Mouse (Mus musculus): Measurements from ENCODE around the gene Gpr39.

The Gpr39 gene

DNA sequence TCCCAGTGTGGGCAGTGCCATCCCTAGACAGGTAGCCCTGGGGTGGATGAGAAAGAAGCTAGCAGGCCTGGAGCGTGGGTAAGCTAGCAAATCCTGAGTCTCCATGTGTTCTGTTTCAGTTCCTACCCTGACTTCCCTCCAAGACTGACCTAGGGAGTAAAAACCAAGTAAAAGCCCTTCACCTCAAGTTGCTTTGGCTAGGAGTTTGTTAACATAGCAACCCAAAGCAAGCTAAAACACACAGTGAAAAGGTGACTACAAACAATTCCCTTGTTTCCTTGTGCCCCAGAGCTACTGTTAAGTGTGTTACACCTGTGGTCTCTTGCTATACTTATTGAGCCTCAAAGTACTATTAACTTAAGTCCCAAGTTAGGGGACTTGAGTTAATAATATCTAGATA is 1.6 kb upstream of the Gpr39 start:
- no peaks in the 10 kb centered on the region for H3K36me3 ChIP-seq (ENCODE audit: control insufficient read depth, insufficient read depth, low read length, poor library complexity, severe bottlenecking)

DNA sequence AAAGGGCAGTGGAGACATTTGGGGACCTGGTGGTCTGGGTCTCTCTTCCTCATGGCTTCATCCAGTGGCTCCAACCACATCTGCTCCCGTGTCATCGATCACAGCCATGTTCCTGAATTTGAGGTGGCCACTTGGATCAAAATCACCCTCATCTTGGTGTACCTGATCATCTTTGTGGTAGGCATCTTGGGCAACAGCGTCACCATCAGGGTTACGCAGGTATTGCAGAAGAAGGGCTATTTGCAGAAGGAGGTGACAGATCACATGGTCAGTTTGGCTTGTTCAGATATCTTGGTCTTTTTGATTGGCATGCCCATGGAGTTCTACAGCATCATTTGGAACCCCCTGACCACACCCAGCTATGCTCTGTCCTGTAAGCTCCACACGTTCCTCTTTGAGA is 491 bp downstream of the Gpr39 start:
- Histone ChIP-seq H3K36me3 (ENCODE audit: control insufficient read depth, insufficient read depth, low read length, poor library complexity, severe bottlenecking) (no peaks in the 10 kb centered on the region), H3K27me3 (ENCODE audit: control insufficient read depth, insufficient read depth, low read length, poor library complexity, severe bottlenecking) (no peaks in the 10 kb centered on the region)
- DNase-seq (ENCODE audit: low read depth, low spot score), result no peak

More for the DNA sequence above, 1.6 kb upstream of the Gpr39 start:
- no peak for DNase-seq (ENCODE audit: low read depth, low spot score)
- no peaks in the 10 kb centered on the region for H3K27me3 ChIP-seq (ENCODE audit: control insufficient read depth, insufficient read depth, low read length, poor library complexity, severe bottlenecking)

DNA sequence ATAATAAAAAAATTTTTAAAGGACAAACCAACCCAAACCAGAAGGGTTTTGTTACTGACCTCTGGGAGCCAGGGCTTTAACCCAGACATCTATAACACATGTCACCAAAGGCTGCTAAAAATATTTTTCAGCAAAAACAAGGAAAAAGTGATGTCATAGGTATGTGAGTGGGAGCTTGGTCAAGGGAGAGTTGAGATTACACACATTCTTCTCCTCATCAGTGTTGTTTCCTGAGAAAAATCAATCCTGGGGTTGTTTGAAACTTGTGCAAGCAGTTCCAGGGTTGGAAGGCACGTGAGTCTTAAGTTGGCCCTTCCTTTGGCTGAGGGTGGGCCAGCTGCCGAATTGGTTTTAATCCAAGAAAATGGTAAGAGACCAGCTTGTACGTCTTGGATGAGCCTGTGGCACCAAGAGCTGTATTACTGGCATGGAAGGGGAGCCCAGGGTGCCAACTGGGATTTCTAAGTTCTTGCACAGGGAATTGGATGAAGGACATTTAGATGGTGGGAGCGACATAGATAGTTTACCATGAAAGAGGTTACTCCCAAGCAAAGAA is 2.8 kb downstream of the Gpr39 start:
- DNase-seq (ENCODE audit: low read depth, low spot score), result no peak
- Histone ChIP-seq H3K27me3 (ENCODE audit: control insufficient read depth, insufficient read depth, low read length, poor library complexity, severe bottlenecking) (no peaks in the 10 kb centered on the region), H3K36me3 (ENCODE audit: control insufficient read depth, insufficient read depth, low read length, poor library complexity, severe bottlenecking) (no peaks in the 10 kb centered on the region)

DNA sequence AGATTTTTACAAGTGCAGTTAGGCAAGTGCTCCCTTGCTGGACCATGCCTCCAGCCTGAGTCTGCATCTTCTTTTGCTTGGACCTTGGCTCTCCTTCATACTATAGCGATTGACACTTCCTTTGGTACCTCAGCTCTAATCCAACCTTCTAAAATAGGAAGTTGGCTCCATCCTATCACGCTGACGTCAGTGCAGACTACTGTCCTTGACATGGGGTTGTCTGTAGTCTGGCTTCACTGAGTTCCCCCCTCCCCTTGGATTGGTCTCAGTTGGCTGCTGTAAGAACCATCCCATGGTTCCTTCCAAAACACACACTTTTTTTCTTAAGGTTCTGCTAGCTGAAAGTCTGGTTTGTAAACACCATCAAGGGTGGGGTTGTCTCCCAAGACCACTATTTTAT is 7.6 kb downstream of the Gpr39 start:
- Histone ChIP-seq H3K27me3 (ENCODE audit: control insufficient read depth, insufficient read depth, low read length, poor library complexity, severe bottlenecking) (no peaks in the 10 kb centered on the region), H3K36me3 (ENCODE audit: control insufficient read depth, insufficient read depth, low read length, poor library complexity, severe bottlenecking) (no peaks in the 10 kb centered on the region)
- DNase-seq (ENCODE audit: low read depth, low spot score), result no peak

DNA sequence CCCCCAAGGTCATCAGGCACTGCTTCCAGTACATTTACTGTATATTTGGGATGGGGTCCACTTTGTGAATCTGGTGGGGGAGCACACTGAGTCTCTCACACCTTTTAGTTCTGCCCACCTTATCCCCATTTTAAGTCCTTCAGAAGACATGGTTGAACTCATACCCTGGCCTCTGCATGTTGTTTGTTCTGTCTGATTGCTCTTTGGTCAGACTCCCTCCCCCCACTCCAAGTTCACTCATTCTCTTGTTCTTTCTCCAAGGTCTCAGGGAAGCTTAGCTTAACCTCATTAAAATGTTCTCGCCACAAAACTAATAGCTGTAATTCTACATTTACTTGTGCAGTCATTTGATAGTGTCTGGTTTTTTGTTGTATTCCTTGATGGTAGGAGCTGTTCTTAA is 8.5 kb downstream of the Gpr39 start:
- no peak for DNase-seq (ENCODE audit: low read depth, low spot score)
- H3K36me3 ChIP-seq (ENCODE audit: control insufficient read depth, insufficient read depth, low read length, poor library complexity, severe bottlenecking), result no peaks in the 10 kb centered on the region
- H3K27me3 ChIP-seq (ENCODE audit: control insufficient read depth, insufficient read depth, low read length, poor library complexity, severe bottlenecking), result no peaks in the 10 kb centered on the region

DNA sequence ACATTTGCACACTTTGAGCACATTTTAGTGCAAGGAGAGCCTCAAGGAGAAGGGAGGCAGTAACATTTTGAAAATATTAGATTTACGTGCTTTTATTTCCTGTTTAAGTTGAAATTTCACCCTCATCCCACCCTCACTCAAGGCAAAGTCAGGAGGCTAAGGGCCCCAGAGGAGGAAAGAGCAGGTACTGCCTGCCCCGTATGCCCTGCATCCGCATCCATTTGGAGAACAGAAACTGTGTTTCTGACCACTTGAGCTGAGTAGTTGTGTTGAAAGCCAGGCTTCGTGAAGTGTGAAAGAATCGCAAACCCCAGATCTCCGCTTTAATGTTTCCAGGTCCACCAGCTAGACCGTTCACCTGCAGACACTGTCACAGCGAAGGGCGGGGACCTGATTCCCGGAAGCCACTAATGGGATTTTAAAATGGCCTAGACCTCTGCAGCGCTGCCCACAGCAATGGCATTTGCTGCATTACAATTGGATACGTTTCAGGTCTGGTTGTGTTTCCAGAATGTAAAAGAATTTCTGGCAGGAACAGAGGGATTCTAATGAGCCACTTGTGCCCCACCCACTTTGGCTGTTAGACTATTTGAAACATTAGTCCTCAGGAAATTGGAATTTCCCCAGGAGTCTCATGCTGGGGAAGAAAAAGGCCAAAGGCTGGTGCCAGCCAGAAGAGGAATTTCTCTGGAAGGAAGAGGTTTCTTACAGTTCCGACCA is 11.1 kb downstream of the Gpr39 start:
- no peaks in the 10 kb centered on the region for H3K27me3 ChIP-seq (ENCODE audit: control insufficient read depth, insufficient read depth, low read length, poor library complexity, severe bottlenecking)
- no peaks in the 10 kb centered on the region for H3K36me3 ChIP-seq (ENCODE audit: control insufficient read depth, insufficient read depth, low read length, poor library complexity, severe bottlenecking)
- DNase-seq (ENCODE audit: low read depth, low spot score), result no peak

DNA sequence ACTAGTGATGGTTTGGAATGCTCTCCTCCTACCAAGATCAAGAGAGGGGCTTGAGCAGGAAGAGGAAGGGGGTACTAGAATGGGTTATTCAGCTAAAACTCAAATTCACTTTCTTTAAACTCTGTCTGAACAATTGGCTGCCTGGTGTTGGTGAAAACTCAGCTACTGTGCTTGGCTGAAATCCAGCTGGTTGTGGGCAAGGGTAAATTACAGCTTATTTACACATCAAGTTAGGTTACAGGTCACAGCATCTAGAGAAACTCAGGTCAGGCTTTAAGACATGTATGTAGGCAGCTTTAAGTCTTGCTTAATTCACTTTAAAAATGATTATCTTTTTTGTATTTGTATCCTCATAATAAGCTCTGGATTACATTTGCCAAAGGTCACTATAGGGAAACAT is 16.7 kb downstream of the Gpr39 start:
- no peak for DNase-seq (ENCODE audit: low read depth, low spot score)
- H3K27me3 ChIP-seq (ENCODE audit: control insufficient read depth, insufficient read depth, low read length, poor library complexity, severe bottlenecking), result no peaks in the 10 kb centered on the region
- H3K36me3 ChIP-seq (ENCODE audit: control insufficient read depth, insufficient read depth, low read length, poor library complexity, severe bottlenecking), result no peaks in the 10 kb centered on the region

DNA sequence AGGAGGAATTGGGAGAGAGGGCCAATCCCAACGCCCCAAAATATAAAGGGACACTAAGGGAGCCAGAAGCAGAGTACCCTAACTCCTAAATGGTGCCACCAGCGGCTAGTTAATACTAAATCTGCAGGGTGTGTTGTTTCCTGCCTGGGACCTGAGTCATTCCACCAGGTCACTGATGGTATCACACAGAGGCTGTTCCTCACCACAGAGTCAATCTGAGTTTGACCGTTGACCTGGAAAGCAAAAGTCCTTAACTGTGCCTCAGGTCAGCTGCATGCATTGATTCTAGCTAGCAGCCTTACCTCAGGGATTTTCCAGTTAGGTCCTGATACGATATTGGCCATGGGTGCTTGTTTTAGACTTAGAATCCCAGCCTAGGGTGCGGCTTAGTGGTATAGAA is 17.5 kb downstream of the Gpr39 start:
- Histone ChIP-seq H3K27me3 (ENCODE audit: control insufficient read depth, insufficient read depth, low read length, poor library complexity, severe bottlenecking) (no peaks in the 10 kb centered on the region), H3K36me3 (ENCODE audit: control insufficient read depth, insufficient read depth, low read length, poor library complexity, severe bottlenecking) (no peaks in the 10 kb centered on the region)
- DNase-seq (ENCODE audit: low read depth, low spot score), result no peak

DNA sequence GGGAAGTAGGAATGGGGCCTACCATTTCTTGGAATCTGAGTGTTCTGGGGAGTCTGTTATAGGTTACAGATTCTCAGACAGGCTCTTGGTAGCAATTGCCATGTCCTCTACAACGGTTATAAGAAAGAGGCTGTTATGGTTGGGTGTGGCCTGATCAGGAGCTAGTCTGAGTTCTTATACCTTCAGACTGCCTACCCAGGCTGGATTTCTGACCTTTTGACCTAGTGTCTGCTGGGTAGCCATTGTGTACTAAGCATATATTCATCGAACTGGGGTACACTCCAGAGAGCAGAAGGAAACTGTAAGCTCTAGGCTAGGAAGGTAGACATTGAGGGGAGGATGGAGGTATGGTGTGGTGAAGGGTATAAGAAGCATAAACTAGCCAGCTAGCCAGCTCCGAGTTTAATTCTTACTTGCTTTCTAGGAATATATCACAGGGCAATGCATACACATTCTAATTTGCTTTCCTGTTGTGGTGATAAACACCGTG is 24.4 kb downstream of the Gpr39 start:
- no peak for DNase-seq (ENCODE audit: low read depth, low spot score)
- H3K36me3 ChIP-seq (ENCODE audit: control insufficient read depth, insufficient read depth, low read length, poor library complexity, severe bottlenecking), result no peaks in the 10 kb centered on the region

DNA sequence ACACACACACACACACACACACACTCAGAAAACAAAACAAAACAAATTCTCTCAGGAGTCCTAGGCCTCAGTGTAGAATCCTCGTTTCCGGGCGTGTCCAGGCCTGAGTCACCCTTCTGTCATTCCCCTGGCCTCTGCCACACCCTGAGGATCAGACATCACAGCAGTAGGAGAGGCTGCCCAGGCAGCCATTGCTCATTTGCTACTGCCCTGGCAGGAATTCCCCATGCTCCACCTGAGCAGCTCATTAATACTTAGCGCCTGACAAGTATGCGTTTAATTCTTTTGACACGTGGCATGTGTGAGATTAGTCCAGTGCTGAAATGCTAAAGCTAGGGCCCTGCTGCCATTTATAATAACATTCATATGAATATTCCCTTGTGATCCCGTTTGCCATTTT is 25.0 kb downstream of the Gpr39 start:
- DNase-seq (ENCODE audit: low read depth, low spot score), result no peak
- H3K36me3 ChIP-seq (ENCODE audit: control insufficient read depth, insufficient read depth, low read length, poor library complexity, severe bottlenecking), result no peaks in the 10 kb centered on the region
- no peaks in the 10 kb centered on the region for H3K27me3 ChIP-seq (ENCODE audit: control insufficient read depth, insufficient read depth, low read length, poor library complexity, severe bottlenecking)

More for the DNA sequence above, 24.4 kb downstream of the Gpr39 start:
- no peaks in the 10 kb centered on the region for H3K27me3 ChIP-seq (ENCODE audit: control insufficient read depth, insufficient read depth, low read length, poor library complexity, severe bottlenecking)

DNA sequence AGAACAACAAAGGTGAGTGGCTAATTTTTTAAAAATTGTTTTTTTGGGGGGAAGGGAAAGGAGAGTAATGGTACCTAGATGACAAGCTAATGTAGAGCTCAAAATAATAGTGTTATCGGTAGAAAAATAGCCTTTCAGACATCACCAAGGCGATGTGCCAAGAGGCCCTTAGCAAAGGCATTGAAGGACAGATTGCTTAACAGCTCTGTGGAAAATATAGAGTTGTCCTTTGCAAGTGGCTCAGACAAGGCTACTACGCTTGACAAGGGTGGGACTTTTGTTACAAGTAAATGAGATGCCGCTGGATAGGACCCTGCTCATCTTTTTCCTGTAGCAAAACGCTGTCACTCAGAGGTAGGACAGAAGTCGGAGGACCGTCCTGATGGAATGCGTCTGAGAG is 25.5 kb downstream of the Gpr39 start:
- Histone ChIP-seq H3K27me3 (ENCODE audit: control insufficient read depth, insufficient read depth, low read length, poor library complexity, severe bottlenecking) (no peaks in the 10 kb centered on the region), H3K36me3 (ENCODE audit: control insufficient read depth, insufficient read depth, low read length, poor library complexity, severe bottlenecking) (no peaks in the 10 kb centered on the region)
- no peak for DNase-seq (ENCODE audit: low read depth, low spot score)

DNA sequence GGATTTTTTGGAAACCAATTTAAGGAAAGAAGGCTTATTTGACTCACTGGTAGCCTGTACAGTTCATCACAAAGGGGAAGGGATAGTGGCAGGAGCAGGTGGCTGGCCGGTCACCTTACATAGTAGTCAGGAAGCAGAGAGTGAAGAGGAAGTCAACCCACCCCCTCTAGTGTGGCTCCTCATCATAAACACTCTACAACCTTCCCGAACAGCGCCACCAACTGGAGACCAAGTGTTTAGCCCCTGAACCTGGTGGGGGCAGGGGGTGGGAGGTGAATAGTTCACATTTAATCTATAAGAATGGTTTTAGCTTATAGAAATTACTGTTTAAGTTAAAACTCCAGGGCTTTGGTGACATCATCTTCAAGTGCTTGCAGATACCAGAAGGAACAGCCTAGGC is 28.6 kb downstream of the Gpr39 start:
- Histone ChIP-seq H3K36me3 (ENCODE audit: control insufficient read depth, insufficient read depth, low read length, poor library complexity, severe bottlenecking) (no peaks in the 10 kb centered on the region), H3K27me3 (ENCODE audit: control insufficient read depth, insufficient read depth, low read length, poor library complexity, severe bottlenecking) (no peaks in the 10 kb centered on the region)
- DNase-seq (ENCODE audit: low read depth, low spot score), result no peak

DNA sequence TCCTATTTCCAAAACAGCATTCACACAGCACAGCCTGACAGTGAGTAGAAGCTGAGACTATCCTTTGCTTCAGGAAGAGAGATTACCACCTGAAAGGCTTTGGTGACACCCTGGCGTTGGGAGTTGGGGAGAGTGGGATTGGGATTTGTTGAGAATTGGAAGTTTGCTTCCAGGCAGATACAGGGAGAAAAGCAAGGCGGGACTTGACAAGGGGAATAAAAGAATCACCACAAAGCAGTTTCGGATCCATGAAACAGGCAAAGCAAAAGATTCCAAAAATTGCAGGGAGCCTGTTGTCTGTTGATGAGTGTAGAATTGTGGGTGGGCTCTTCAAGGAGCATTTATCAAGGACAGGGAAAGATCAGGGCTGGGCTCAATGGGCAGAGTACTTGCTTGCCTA is 38.5 kb downstream of the Gpr39 start:
- Histone ChIP-seq H3K36me3 (ENCODE audit: control insufficient read depth, insufficient read depth, low read length, poor library complexity, severe bottlenecking) (no peaks in the 10 kb centered on the region), H3K27me3 (ENCODE audit: control insufficient read depth, insufficient read depth, low read length, poor library complexity, severe bottlenecking) (no peaks in the 10 kb centered on the region)
- DNase-seq (ENCODE audit: low read depth, low spot score), result no peak

DNA sequence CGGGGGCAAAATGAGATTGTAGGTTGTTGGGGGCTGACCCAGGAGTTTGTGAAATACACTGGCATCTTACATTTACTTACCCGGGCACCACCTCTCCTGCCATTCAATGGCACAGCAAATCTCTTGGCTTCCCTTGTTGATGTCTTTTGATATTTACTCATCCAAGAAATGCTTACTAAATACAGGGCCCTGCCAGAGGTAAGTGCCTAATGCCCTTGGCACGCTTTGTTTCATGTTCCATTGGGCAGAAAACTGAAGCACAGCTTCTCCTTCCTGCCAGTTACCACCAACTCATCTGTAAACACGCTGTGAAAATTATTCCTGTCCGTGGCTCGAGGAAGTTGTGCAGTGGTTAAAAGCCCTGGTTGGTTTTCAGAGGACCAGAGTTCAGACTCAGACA is 39.4 kb downstream of the Gpr39 start:
- H3K27me3 ChIP-seq (ENCODE audit: control insufficient read depth, insufficient read depth, low read length, poor library complexity, severe bottlenecking), result no peaks in the 10 kb centered on the region
- DNase-seq (ENCODE audit: low read depth, low spot score), result no peak
- H3K36me3 ChIP-seq (ENCODE audit: control insufficient read depth, insufficient read depth, low read length, poor library complexity, severe bottlenecking), result no peaks in the 10 kb centered on the region

DNA sequence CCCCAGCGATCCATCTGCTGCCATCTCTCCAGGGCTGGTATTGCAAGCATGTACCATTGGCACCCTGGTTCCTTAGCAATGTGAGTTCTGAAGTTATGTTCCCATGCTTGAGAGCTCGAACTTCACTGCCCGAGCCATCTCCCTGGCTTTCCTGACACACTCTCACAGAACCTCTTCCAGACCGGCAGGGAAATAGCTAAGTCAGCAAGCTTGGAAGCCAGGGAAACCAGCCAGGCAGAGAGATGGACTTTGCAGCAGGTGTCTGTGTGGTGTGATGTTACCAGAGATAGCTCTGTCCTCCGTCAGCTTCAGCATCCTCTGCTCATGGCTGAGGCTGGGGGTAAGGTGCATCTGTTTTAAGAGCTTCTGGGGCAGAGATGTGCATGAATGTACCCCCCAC is 41.1 kb downstream of the Gpr39 start:
- Histone ChIP-seq H3K27me3 (ENCODE audit: control insufficient read depth, insufficient read depth, low read length, poor library complexity, severe bottlenecking) (no peaks in the 10 kb centered on the region), H3K36me3 (ENCODE audit: control insufficient read depth, insufficient read depth, low read length, poor library complexity, severe bottlenecking) (no peaks in the 10 kb centered on the region)
- no peak for DNase-seq (ENCODE audit: low read depth, low spot score)

DNA sequence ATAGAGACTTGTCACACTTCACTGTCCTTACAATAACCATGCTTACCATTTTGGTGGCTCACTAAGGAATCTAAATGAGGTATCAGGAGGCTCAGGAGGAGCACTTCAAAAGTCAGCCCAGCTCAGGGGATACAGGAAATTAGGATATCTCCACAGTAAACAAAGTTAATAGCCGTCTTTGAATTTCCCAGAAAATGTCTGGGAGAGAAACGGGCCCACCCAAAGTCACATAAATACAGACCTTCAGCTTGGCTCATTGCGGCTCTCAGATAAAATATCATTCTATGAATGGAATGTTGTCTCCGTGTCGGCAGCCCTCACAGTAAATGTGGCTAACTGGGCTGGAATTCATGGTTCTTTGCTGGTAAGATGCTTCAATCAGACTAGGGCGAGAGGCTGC is 42.3 kb downstream of the Gpr39 start:
- Histone ChIP-seq H3K36me3 (ENCODE audit: control insufficient read depth, insufficient read depth, low read length, poor library complexity, severe bottlenecking) (no peaks in the 10 kb centered on the region), H3K27me3 (ENCODE audit: control insufficient read depth, insufficient read depth, low read length, poor library complexity, severe bottlenecking) (no peaks in the 10 kb centered on the region)
- no peak for DNase-seq (ENCODE audit: low read depth, low spot score)

Measured in splenic B cell, adult 2 months (primary cell).